Mouse (Mus musculus): ENCODE measurements around the gene Mapre3.

Mapre3 gene

DNA sequence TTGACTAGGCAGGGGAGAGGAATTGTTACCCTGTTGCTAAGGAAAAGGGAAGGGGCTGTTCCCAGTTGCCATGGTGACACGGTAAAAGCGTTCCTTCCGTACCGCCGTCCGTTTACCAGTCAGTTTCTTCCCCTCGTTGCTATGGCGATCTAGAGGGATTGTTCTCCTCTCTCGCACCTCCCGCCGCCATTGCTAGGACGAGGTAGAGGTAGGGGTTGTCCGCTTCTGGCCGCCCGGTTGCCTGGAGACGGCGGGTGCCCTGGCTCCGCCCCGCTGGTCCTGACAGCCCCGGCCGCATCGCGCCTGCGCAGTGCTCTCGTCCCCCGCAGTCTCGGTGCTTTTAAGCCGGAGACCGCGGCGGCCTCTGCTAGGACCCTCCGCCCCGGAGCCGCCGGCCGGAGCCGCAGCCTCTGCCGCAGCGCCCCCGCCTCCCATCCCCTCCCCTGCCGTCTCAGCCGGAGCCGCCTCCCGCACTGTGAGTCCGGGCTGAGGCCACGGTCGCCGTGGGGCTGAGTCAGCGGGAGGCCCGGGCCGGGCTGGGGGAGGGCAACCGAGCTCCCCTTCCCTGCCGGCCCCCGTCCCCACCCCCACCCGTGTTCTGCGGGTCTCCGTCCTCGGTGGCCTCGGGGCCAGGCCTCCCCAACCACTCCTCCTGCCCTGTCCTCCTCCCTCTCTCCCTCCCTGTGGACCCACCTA lies at the start of gene Mapre3:
Mapre3 (plus strand) TSS at position 218 of the 696 bp plus-strand sequence.
- DNase-seq (ENCODE audit: low read depth, low spot score), result peak; percentile 94

DNA sequence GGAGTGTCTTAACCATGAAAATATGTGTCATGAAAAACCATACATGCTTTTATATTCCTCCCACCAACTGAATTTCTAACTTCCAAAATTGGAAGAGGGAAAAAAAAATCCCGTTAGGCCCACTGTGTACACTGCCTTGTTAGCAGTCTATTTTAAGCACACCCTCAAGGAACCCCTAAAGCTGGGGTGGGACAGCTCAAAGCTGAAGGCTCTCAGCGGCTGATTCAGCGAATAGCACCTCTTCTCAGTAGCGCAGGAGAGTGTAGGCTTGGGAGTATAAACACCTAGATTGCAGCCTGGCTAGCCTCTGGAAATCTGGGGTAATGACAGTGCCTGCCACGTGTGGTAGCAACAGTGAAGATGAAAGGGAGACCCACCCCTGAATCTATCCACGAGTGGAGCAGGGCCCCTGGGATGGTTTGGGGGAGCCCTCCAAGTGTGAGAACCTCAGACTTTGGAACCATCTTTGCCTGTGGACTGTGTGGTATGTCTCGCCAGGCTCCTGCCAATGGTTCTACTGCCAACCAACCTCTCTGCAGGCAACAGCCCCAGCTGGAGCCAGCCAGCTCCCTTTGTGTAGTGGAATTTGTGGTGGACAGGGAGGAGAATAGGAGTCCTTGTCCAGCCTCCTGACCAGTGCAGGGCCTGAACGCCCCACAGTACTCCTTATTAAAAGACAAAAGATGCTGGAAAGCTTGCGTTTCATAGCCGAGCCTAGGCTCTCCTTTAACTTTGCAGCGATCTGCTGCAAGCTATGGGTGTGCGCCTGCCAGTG lies 48.7 kb upstream of the Mapre3 start:
- DNase-seq (ENCODE audit: low read depth, low spot score), result no peak

DNA sequence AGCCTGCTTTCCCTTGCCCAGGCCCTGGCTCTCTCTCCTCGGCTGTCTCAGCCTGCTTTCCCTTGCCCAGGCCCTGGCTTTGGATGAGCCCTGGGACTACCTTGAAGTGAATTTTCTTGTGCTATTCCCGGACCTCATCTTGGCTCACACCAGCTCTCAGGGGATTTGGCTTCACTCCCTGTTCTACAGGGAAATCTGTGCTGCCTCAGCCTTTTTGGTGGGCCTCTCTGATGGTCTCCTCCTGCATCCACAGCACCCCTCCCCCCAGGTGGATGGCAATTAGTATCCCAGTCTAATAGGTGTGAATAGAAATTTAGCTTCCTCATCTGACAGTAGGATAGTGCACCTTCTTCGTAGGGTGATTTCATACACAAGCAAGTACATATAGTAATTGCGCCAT lies 46.4 kb upstream of the Mapre3 start:
- DNase-seq (ENCODE audit: low read depth, low spot score), result no peak

DNA sequence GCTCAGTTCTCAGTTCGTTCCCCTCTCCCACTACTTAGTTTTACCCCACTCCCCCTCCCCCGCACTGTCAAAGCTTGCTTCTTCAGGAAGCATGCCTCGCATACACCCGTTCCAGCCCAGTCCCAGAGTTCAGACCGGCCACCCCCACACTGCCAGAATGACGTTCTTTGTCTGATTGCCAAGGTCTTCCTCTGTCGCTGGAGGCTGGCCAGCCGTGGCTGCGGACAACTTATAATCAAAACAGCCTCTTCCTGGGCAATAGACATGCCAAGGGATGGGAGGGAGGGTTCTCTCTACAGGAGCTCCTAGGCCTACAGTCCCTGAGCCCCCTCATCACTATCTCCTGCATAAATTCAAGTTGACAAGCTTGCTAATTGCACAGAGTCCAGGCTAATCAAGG lies 45.8 kb upstream of the Mapre3 start:
- peak; percentile 31 for DNase-seq (ENCODE audit: low read depth, low spot score)

DNA sequence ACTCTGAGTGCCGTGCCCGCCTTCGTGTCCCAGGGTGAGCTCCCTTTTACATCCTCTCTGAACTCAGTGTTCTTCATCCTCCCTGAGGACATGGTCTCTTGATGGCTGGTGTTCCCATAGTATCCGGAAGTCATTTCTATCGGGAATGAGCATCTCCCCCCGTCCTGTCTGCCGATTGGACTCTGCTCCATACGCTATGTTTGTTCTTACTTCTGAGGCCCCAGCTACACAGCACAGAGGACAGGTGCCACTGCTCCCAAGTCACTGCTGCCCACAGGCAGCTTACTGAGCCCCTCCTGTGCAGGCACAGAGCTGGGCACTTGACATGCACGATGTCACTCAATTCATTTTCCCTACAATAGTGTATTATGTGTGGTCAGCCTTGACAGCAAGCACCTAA lies 45.4 kb upstream of the Mapre3 start:
- DNase-seq (ENCODE audit: low read depth, low spot score), result no peak

DNA sequence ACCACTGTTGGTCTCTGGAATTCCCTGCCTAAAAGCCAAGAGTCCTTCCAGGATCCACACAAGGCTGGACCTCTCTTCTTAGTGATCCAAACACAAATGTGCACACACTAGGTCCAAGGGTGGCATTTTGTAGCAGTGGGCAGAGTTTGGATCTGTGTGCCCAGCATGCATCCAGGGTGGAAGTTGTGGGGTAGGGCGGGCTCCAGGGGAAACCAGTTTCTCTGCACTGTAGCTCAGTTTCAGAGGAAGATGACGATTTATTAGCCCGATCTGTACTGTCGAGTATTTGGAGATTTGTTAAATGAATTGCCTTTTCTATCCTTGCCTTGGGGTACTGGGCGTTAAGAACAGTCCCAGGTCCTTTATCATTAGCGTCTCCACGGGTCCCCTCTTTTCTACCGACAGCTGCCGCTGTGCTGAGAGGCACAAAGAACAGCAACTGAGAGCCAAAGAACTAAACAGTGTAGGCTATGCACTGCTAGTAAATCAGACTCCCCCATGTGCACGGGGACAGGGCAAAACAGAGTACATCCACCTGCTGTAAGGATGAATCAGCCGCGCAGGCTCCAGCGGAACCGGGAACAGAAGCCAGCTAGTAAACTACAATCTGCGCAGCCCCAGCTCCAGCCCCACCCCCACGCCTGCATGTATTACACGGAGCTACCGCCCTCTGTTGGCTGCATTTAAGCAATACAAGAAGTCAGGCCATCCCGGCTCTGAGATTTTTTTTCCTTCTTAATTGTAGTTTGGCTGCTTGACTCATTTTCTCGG lies 39.7 kb upstream of the Mapre3 start:
- DNase-seq (ENCODE audit: low read depth, low spot score), result peak; percentile 90

DNA sequence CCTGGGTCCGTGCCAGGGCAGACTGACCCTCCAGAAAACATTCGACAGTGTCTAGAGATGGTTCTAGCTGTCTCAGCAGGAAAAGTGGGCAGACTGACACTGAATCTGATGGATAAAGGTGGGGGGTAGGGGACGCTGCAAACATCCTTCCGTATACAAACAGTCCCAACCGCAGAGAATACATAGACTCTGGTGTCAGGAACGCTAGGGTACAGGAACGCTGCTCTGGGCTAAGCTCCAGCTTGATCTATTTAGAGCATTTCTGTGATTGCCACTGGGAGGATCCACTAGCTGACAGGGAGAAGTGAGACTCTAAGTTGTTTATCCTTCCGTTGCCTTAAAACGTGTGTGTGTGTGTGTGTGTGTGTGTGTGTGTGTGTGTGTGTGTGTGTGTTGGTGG lies 33.7 kb upstream of the Mapre3 start:
- DNase-seq (ENCODE audit: low read depth, low spot score), result no peak

DNA sequence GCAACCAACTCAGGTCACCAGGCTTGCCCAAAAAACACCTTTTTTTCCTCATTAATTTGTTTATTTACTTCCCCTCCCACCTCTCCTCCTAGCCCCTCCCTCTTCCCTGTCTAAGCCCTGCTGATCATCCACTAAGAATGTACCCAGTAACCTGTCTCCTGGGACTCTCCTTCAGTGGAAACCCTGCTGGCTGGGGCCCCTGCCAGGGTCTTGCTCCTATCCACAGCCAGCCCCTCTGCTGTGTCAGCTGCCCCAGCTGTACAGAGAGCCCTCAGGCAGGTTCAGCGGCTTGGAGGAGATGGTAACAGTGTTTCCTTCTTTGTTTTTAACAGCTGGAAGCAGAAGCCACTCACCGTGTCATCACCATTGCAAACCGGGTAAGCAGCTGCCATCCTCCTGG lies 33.3 kb upstream of the Mapre3 start:
- no peak for DNase-seq (ENCODE audit: low read depth, low spot score)

DNA sequence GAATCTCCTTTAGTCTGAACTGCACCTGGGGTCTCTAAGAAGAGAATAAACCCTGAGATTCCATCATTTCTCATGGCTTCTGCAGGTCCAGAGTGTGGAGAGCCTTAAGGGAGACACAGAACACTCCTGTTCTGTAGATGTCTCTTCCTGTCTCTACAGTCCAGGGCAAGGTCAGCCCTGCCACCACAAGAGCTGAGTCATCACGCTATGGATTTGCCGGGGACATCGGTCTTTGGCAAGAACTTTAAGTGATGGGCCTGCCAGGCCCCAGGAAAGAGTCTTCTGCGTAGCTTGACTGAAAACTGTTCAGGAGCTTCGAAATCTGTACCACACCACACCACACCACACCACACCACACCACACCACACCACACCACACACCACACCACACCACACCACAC lies 27.1 kb upstream of the Mapre3 start:
- no peak for DNase-seq (ENCODE audit: low read depth, low spot score)

DNA sequence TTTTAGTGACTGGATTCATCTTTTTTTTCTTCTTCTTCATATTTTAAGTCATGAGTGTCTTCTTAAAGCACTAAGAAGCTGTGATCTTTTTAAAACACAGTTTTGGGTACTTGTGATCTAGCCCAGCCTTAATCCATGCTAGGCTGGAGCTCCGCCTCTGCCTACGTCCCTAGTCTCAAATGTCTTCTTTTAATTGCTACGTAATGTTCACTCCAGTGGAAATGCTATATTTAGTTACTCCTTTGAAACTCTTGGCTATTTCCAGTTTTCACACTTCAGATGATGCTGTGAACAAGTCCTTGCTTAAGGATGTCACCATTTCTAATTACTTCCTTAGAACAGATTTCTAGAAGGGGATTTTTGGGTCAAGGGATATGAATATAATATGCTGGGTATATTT lies 24.4 kb upstream of the Mapre3 start:
- DNase-seq (ENCODE audit: low read depth, low spot score), result no peak

DNA sequence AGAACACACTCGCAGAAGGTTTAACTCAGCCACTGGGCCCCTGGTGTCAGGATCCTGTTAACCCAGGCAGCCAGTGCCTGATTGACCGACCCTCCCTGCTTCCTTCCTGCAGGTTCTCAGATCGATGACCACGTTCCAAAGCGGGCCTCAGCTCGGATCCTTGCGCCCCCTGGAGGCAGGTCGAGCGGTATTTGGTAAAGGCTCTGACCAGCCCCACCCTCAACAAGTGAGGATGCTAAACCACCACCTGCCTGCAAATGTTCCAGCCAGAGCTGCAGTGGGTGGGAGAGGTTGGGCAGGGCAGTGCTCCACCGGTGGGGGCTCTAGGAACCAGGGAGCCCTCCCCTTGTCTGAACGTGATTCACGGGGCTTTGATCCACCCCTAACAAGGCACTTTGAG lies 18.3 kb upstream of the Mapre3 start:
- peak; percentile 83 for DNase-seq (ENCODE audit: low read depth, low spot score)

DNA sequence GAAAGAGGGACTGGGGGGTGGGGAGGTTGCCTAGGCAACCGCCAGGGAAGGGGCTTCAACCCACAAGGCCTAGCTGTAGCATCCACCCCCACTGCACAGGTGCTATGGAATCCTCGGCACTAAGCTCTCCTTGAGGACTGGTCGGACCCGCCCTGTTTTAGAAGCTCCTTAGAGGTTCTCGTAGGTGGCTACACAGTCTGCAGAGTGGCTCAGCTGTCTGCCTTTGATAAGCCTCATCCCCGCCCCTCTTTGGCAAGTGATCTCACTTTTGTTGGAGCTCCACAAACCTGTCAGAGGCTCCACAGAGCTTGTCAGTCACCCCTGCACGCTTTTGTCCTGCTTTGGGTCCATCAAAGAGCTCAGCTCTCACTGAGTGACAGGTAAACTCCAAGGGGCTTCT lies 17.0 kb upstream of the Mapre3 start:
- no peak for DNase-seq (ENCODE audit: low read depth, low spot score)

DNA sequence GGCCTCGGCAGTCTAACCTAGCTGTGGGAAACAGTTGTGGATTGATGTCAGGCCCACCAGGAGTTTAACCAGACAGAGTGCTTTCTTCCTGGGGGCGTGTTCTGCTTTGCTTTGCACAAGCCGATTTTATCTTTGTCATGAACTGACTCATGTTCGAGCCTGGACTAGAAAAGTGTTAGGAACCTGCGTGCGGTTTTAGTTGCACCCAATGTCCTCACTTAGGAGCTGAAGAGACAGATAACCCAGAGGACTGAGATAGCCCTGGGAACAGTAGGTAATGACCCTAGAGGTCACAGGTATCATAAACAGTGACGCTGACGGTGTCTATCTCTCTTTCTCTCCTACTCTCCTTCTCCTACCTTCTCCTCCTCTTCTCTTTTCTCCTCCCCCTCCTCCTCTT lies 16.5 kb upstream of the Mapre3 start:
- DNase-seq (ENCODE audit: low read depth, low spot score), result no peak

DNA sequence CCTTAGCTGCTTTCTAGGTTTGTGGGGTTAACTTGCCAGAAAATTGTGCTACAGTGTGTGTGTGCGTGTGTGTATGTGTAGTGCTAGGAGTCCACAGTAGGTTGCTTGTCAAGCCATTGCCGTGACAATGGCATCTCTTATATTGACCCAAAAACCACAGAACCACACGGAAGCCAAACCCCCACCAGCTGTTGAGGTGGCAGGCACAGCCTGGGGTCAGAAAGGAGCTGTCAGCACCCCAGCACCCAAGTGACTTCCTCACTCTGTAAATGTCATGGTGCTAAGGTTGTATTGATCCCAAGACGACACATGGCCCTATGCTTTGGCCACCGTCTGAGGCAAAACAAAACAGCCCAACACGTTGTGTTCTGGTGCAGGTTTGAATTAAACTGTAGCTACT lies 15.5 kb upstream of the Mapre3 start:
- no peak for DNase-seq (ENCODE audit: low read depth, low spot score)

DNA sequence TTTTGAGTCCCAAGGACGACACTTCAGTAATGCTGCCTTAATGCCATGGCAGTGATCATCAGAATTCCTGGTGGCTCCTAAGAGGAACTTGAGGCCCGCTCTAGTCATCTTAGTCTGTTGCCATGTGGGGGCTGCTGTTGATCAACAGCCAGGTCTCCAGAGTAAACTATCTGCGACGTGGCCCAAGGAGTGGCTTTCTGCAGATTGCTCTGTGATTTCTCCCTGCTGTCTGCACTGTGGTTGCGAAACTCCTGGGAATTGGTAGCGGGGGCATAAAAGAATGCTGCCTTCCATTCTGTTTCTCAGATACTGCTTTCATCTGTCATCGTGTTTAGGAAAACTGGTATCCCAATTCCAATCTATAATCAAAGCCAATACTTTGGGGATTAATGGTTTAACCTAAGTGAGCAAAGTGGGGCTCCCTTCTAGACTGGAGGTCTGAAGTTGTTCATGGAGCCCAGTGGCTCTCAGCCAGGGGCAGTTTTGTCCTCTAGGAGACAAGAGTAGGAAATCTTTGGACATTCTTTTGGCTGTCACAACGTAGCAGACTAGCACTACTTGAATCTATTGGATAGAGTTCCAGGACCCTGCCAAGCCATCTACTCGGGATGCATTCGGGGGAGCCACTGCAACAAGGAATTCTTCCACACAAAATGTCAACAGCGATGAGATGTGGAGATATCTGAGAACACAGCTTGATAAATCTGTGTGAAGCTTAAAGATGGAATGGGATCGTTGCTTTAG lies 11.5 kb upstream of the Mapre3 start:
- DNase-seq (ENCODE audit: low read depth, low spot score), result no peak

DNA sequence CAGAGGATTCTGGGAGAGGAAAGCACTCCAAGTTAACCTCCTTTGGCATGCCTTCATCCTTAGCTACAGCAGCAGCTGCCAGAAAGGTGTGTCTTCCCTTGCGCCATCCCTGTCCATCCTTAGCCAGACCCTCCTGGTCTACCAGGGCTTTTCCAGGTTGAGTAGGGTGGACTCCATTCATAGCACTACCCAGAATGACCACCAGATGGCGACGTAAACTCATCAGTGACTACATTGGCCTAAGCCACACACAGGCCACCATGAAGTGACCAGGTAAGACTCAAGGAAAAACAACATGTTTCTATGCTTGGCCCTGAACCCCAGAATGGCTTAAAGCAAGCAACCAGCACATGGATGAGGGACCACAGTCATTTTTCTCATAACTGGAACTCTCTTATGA lies 8.3 kb upstream of the Mapre3 start:
- peak; percentile 91 for DNase-seq (ENCODE audit: low read depth, low spot score)

DNA sequence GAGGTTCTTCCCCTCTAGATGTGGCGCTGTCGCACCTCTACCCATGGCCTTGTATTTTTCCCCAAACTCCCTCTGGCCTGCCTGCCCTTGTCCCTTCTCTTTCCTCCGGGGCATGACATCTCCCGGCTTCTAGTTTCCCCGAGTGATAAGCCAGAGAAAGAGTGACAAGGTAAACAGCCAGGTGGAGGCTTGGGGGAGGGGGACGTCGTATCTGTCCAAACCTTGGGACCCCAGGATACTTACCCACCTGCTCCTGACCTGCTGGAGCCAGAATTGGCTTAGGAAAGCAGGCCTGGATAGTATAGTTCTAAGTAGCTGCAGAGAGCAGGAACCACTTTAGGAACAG lies 652 bp downstream of the Mapre3 start:
- peak; percentile 5 for DNase-seq (ENCODE audit: low read depth, low spot score)

DNA sequence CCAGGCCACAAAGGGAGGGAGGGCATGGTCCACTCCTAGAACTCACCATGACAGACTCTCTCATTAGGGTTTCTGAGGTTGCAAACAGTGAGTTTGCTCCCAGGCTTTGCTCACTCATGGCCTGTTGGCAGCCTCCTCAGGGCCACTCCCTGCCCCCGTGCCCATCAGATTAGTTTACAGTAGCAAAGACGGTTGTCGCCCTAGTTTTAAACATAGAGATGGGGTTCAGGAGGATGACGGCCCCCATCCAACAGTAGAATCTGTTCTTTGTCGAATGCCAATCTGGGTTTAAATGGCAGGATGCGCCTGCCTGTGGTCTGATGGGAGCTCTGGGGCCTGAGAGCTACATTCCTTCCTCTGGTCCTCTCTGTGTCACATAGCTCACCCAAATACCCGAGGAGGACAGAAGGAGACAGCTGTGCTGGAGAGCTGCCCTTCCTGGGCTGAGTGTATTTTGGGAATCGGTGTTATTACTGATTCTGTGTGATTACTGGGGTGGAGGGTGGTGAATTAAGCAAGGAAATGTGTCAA lies 1.9 kb downstream of the Mapre3 start:
- no peak for DNase-seq (ENCODE audit: low read depth, low spot score)

DNA sequence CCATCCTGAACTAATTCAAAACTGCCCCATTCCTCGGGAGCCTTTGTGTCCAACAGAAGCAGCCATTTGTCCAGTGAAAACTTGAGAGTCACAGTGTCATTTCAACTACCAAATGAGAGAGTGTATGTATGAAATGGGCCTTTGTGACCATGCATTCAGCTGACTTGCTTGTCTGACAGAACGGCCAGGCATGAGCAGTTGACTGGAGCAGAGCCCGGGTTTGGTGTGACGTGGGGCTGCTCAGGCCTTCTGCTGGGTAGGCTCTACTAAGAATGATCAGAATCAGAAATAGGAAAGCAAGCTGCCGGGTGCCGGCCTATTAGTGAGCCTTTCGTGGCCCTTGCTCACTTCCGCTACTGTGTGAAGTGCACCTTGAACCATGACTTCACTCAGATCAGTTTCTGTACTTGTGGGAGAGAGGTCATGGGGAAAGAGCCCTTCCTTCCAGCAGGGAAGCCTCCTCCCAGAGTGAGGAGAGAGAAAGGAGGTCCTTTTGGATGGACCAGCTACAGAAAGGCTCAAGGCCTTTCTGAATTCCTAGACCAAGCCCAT lies 4.4 kb downstream of the Mapre3 start:
- DNase-seq (ENCODE audit: low read depth, low spot score), result no peak

DNA sequence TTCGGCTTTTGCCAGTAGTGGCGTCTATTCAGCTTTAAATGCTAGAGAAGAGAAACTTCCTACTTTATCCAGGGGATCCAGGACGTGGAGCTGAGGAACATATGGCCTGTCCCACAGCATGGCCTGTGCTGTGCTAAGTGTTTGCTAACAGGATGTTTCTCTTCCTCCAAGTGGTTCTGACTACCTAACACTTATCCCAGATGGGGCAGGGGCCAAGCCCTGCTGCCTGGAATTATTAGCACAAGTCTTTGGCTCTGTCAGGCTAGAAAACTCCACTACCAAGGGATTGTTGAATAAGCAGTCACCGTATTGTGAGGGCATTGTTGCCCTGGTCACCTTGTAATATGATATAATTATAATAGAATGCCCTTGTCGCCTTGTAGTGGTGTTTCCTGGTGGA lies 8.2 kb downstream of the Mapre3 start:
- DNase-seq (ENCODE audit: low read depth, low spot score), result no peak

DNA sequence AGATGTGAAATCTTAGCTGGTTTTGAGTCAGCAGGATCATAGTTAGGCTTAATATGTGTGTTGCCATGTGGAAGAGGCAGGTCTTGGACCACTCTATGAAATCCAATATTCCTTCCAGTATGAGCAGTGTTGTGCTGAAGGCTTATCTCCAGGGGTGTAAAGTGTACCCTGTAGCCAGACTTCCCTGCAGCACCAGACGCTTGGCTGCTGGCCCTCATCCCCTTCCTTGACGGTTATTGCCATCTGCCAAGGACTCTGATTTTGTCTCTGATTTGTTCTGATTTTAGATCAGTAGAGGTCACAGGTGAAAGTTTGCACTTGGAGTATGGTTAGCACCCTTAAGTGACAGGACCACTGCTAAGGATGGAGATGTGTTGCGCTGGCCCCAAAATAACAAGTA lies 8.7 kb downstream of the Mapre3 start:
- DNase-seq (ENCODE audit: low read depth, low spot score), result no peak

Data from mesoderm, embryonic 11.5 days (tissue).